Mouse (Mus musculus): ENCODE measurements around the gene Arhgap25. TPM values are rescaled to one million over a fixed set of nuclear protein-coding genes. Genes with fewer than 3 reads are reported as not detected.

Gene Arhgap25
- polyA plus RNA-seq, 1 experiment from 2014 or later = 6.9 TPM

- no peak overlapping the region for H3K27ac ChIP-seq (ENCODE audit: low read depth, low read length)
- H3K4me2 ChIP-seq = no peak overlapping the region
- DNase-seq (ENCODE audit: low spot score) = no peak
- H3K27me3 ChIP-seq (replicated peaks; ENCODE audit: control insufficient read depth, insufficient read depth, low read length) = peaks cover 29% of the 10 kb centered on the region
- no peak; the same call in 1 of the 2 replicates for ATAC-seq (replicated peaks; ENCODE audit: low FRiP score)
- H3K36me3 ChIP-seq (ENCODE audit: control insufficient read depth, insufficient read depth, low read length) = no peaks in the 10 kb centered on the region
- H3K4me3 ChIP-seq (ENCODE audit: low read depth, low read length) = no peak overlapping the region
- H3K4me1 ChIP-seq (replicated peaks; ENCODE audit: control insufficient read depth, insufficient read depth, low read length) = peaks cover 10% of the 10 kb centered on the region
- H3K9ac ChIP-seq (ENCODE audit: low read depth, low read length) = no peak overlapping the region
- WGBS = 43% methylated on average over 6 of the region's 6 CpGs
- H3K9me3 ChIP-seq (ENCODE audit: control insufficient read depth, low read length) = peaks cover under 1% of the 10 kb centered on the region
Observed at GRCm38 (mm10) chr6:87541171-87541571, 8.1 kb upstream of the Arhgap25 start.

- WGBS = 78% methylated on average over 15 of the region's 15 CpGs
- no peak for DNase-seq (ENCODE audit: low spot score)
- H3K4me3 ChIP-seq (ENCODE audit: low read depth, low read length) = no peak overlapping the region
Observed at GRCm38 (mm10) chr6:87538376-87539270, 5.6 kb upstream of the Arhgap25 start.

GRCm38 (mm10) chr6:87537678-87538077 lies 4.6 kb upstream of the Arhgap25 start:
- H3K27me3 ChIP-seq (replicated peaks; ENCODE audit: control insufficient read depth, insufficient read depth, low read length) = peaks cover 20% of the 10 kb centered on the region
- no peak for DNase-seq (ENCODE audit: low spot score)
- ATAC-seq (replicated peaks; ENCODE audit: low FRiP score) = no peak
- no peak overlapping the region for H3K27ac ChIP-seq (ENCODE audit: low read depth, low read length)
- H3K9ac ChIP-seq (ENCODE audit: low read depth, low read length) = no peak overlapping the region
- no peaks in the 10 kb centered on the region for H3K36me3 ChIP-seq (ENCODE audit: control insufficient read depth, insufficient read depth, low read length)
- H3K4me3 ChIP-seq (ENCODE audit: low read depth, low read length) = no peak overlapping the region
- H3K9me3 ChIP-seq (ENCODE audit: control insufficient read depth, low read length) = no peaks in the 10 kb centered on the region
- no peak overlapping the region for H3K4me2 ChIP-seq
- WGBS = 70% methylated on average over 5 of the region's 5 CpGs
- peaks cover 16% of the 10 kb centered on the region for H3K4me1 ChIP-seq (replicated peaks; ENCODE audit: control insufficient read depth, insufficient read depth, low read length)

More at GRCm38 (mm10) chr6:87538376-87539270, 5.6 kb upstream of the Arhgap25 start:
- Histone ChIP-seq H3K9me3 (ENCODE audit: control insufficient read depth, low read length) (no peaks in the 10 kb centered on the region), H3K36me3 (ENCODE audit: control insufficient read depth, insufficient read depth, low read length) (no peaks in the 10 kb centered on the region), H3K4me1 (replicated peaks; ENCODE audit: control insufficient read depth, insufficient read depth, low read length) (peaks cover 16% of the 10 kb centered on the region), H3K9ac (ENCODE audit: low read depth, low read length) (no peak overlapping the region), H3K4me2 (no peak overlapping the region), H3K27ac (ENCODE audit: low read depth, low read length) (no peak overlapping the region), H3K27me3 (replicated peaks; ENCODE audit: control insufficient read depth, insufficient read depth, low read length) (peaks cover 25% of the 10 kb centered on the region)
- ATAC-seq (replicated peaks; ENCODE audit: low FRiP score) = no peak

GRCm38 (mm10) chr6:87536270-87536669 lies 3.2 kb upstream of the Arhgap25 start:
- Histone ChIP-seq H3K9ac (ENCODE audit: low read depth, low read length) (no peak overlapping the region), H3K27ac (ENCODE audit: low read depth, low read length) (no peak overlapping the region), H3K36me3 (ENCODE audit: control insufficient read depth, insufficient read depth, low read length) (no peaks in the 10 kb centered on the region), H3K4me3 (ENCODE audit: low read depth, low read length) (no peak overlapping the region), H3K27me3 (replicated peaks; ENCODE audit: control insufficient read depth, insufficient read depth, low read length) (peaks cover 20% of the 10 kb centered on the region), H3K9me3 (ENCODE audit: control insufficient read depth, low read length) (no peaks in the 10 kb centered on the region), H3K4me2 (no peak overlapping the region), H3K4me1 (replicated peaks; ENCODE audit: control insufficient read depth, insufficient read depth, low read length) (peaks cover 6% of the 10 kb centered on the region; the same call in 1 of the 2 replicates)
- ATAC-seq (replicated peaks; ENCODE audit: low FRiP score) = no peak
- DNase-seq (ENCODE audit: low spot score) = no peak
- 67% methylated on average over 8 of the region's 8 CpGs for WGBS

GRCm38 (mm10) chr6:87535651-87536050 lies 2.6 kb upstream of the Arhgap25 start:
- no peak overlapping the region for H3K4me2 ChIP-seq
- H3K27me3 ChIP-seq (replicated peaks; ENCODE audit: control insufficient read depth, insufficient read depth, low read length) = peaks cover 20% of the 10 kb centered on the region
- H3K9me3 ChIP-seq (ENCODE audit: control insufficient read depth, low read length) = no peaks in the 10 kb centered on the region
- H3K4me1 ChIP-seq (replicated peaks; ENCODE audit: control insufficient read depth, insufficient read depth, low read length) = peaks cover 6% of the 10 kb centered on the region; the same call in 1 of the 2 replicates
- H3K27ac ChIP-seq (ENCODE audit: low read depth, low read length) = no peak overlapping the region
- 62% methylated on average over 9 of the region's 9 CpGs for WGBS
- no peak overlapping the region for H3K4me3 ChIP-seq (ENCODE audit: low read depth, low read length)
- no peak overlapping the region for H3K9ac ChIP-seq (ENCODE audit: low read depth, low read length)
- H3K36me3 ChIP-seq (ENCODE audit: control insufficient read depth, insufficient read depth, low read length) = no peaks in the 10 kb centered on the region
- no peak for DNase-seq (ENCODE audit: low spot score)
- no peak for ATAC-seq (replicated peaks; ENCODE audit: low FRiP score)

- Histone ChIP-seq H3K27me3 (replicated peaks; ENCODE audit: control insufficient read depth, insufficient read depth, low read length) (peaks cover 20% of the 10 kb centered on the region), H3K27ac (ENCODE audit: low read depth, low read length) (no peak overlapping the region), H3K9ac (ENCODE audit: low read depth, low read length) (no peak overlapping the region), H3K36me3 (ENCODE audit: control insufficient read depth, insufficient read depth, low read length) (no peaks in the 10 kb centered on the region), H3K4me3 (ENCODE audit: low read depth, low read length) (no peak overlapping the region), H3K4me2 (no peak overlapping the region), H3K4me1 (replicated peaks; ENCODE audit: control insufficient read depth, insufficient read depth, low read length) (0 out of 2 replicates have a peak, but pooled peaks cover 6% of the 10 kb centered on the region), H3K9me3 (ENCODE audit: control insufficient read depth, low read length) (no peaks in the 10 kb centered on the region)
- DNase-seq (ENCODE audit: low spot score) (no peak), ATAC-seq (replicated peaks; ENCODE audit: low FRiP score) (no peak)
- WGBS = 58% methylated on average over 9 of the region's 9 CpGs
Observed at GRCm38 (mm10) chr6:87534855-87535575, 2.0 kb upstream of the Arhgap25 start.

GRCm38 (mm10) chr6:87531456-87532015 lies 1.5 kb downstream of the Arhgap25 start:
- H3K27ac ChIP-seq (ENCODE audit: low read depth, low read length) = no peak overlapping the region
- H3K27me3 ChIP-seq (replicated peaks; ENCODE audit: control insufficient read depth, insufficient read depth, low read length) = peaks cover 3% of the 10 kb centered on the region; the same call in 1 of the 2 replicates
- DNase-seq (ENCODE audit: low spot score) (peak; percentile 11), ATAC-seq (replicated peaks; ENCODE audit: low FRiP score) (no peak)
- H3K9me3 ChIP-seq (ENCODE audit: control insufficient read depth, low read length) = no peaks in the 10 kb centered on the region
- H3K4me3 ChIP-seq (ENCODE audit: low read depth, low read length) = no peak overlapping the region
- peaks cover 24% of the 10 kb centered on the region for H3K4me1 ChIP-seq (replicated peaks; ENCODE audit: control insufficient read depth, insufficient read depth, low read length)
- 78% methylated on average over 2 of the region's 2 CpGs for WGBS
- H3K4me2 ChIP-seq = no peak overlapping the region
- no peaks in the 10 kb centered on the region for H3K36me3 ChIP-seq (ENCODE audit: control insufficient read depth, insufficient read depth, low read length)
- no peak overlapping the region for H3K9ac ChIP-seq (ENCODE audit: low read depth, low read length)

- Histone ChIP-seq H3K9ac (ENCODE audit: low read depth, low read length) (no peak overlapping the region), H3K27ac (ENCODE audit: low read depth, low read length) (no peak overlapping the region), H3K9me3 (ENCODE audit: control insufficient read depth, low read length) (no peaks in the 10 kb centered on the region), H3K36me3 (ENCODE audit: control insufficient read depth, insufficient read depth, low read length) (no peaks in the 10 kb centered on the region), H3K4me3 (ENCODE audit: low read depth, low read length) (no peak overlapping the region), H3K4me1 (replicated peaks; ENCODE audit: control insufficient read depth, insufficient read depth, low read length) (peaks cover 24% of the 10 kb centered on the region), H3K27me3 (replicated peaks; ENCODE audit: control insufficient read depth, insufficient read depth, low read length) (no peaks in the 10 kb centered on the region), H3K4me2 (no peak overlapping the region)
- ATAC-seq (replicated peaks; ENCODE audit: low FRiP score) (no peak), DNase-seq (ENCODE audit: low spot score) (peak; percentile 11)
- WGBS = 72% methylated on average over 2 of the region's 2 CpGs
Observed at GRCm38 (mm10) chr6:87530386-87530785, 2.7 kb downstream of the Arhgap25 start.

All from liver, embryonic 11.5 days (tissue).